Comparison of ENCODE assay signal across 13 mouse cellular contexts in the genomic region with DNA sequence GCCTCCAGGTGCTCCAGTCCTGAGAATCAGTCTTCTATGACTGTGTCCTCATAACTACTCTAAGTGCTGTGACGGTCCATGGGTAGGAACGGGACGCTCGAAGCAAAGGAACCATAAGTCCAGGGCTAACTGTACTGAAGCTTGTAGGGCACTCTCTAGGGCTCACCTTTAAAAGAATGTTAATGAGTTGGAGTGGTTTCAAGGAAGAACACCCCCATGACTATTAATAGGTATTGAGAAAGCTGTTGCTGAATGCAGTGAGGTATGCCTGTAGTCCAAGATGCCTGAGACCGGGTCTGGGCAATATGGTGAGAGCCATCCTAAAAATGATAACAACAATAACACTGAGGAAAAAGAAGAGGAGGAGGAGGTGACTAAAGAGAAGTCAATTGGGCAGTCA.
"Had no signal": no experiment of that assay in that cellular context is flagged by ENCODE, and none has a peak within 500 bp of the region (broad histone marks: within the 10 kb centered on the region; RNA-seq: fewer than 3 reads in every experiment).

No protein-coding gene starts in this region.

- H3K4me2 ChIP-seq: limb, embryonic 15.5 days; midbrain, embryonic 12.5 days; neural tube, embryonic 13.5 days had no signal

- DNase-seq: kidney, postnatal 14 days; lung, adult 18-20 months; retina, postnatal 1 day; right cerebral cortex, postnatal 4 days; spleen, adult 18-20 months; thymus, adult 18-20 months; thymus, postnatal 25 days had no signal

- H3K27ac ChIP-seq: left cerebral cortex, adult 2 months; limb, embryonic 15.5 days; liver, embryonic 14.5 days; midbrain, embryonic 12.5 days; neural tube, embryonic 13.5 days had no signal

- H3K4me1 ChIP-seq: limb, embryonic 15.5 days; midbrain, embryonic 12.5 days; neural tube, embryonic 13.5 days had no signal

- H3K36me3 ChIP-seq: limb, embryonic 15.5 days; midbrain, embryonic 12.5 days; neural tube, embryonic 13.5 days had no signal

- ATAC-seq: midbrain, embryonic 16.5 days had no signal

- H3K9ac ChIP-seq: limb, embryonic 15.5 days; liver, embryonic 14.5 days; midbrain, embryonic 12.5 days; neural tube, embryonic 13.5 days had no signal

- H3K27me3 ChIP-seq: limb, embryonic 15.5 days; midbrain, embryonic 12.5 days; neural tube, embryonic 13.5 days had no signal

- H3K4me3 ChIP-seq: left cerebral cortex, adult 2 months; limb, embryonic 15.5 days; midbrain, embryonic 12.5 days; neural tube, embryonic 13.5 days had no signal

- H3K9me3 ChIP-seq: limb, embryonic 15.5 days; midbrain, embryonic 12.5 days had no signal
